Mouse (Mus musculus) CH12F3 (cell line): Measurements from ENCODE around the gene Pld2.

Experiments used
- in situ Hi-C: fragments of 300-500 bp; cut with MboI; formaldehyde crosslinking; loops from 2 replicates; pipeline ENCODE4 v1.14.3; 2020; ENCODE audit warnings: low sequenced_read_pairs

Pld2 gene

GRCm38 (mm10) chr11:70539877-70540587 lies at the start of gene Pld2:
Pld2 (plus strand) TSS chr11:70540064.
- in situ Hi-C loops: no loop called here

- in situ Hi-C loops: loop anchor here (5.0 kb wide), 1 partner anchor 38 kb away; no protein-coding TSS in a partner anchor
Observed at GRCm38 (mm10) chr11:70499566-70500475, 40.0 kb upstream of the Pld2 start.

- in situ Hi-C loops: loop anchor here (5.0 kb wide), 1 partner anchor 38 kb away; no protein-coding TSS in a partner anchor
Observed at GRCm38 (mm10) chr11:70500476-70500812, 39.4 kb upstream of the Pld2 start.

GRCm38 (mm10) chr11:70502018-70502417 lies 37.8 kb upstream of the Pld2 start:
- in situ Hi-C loops: loop anchor here (5.0 kb wide), 1 partner anchor 40 kb away; no protein-coding TSS in a partner anchor

GRCm38 (mm10) chr11:70504970-70505369 lies 34.9 kb upstream of the Pld2 start, which contains the start of gene Tm4sf5:
Tm4sf5 (plus strand) TSS chr11:70505244.
- in situ Hi-C loops: loop anchor here (5.0 kb wide), 2 partner anchors 43 to 73 kb away; partner anchors contain the start of gene Arrb2

GRCm38 (mm10) chr11:70506385-70506784 lies 33.5 kb upstream of the Pld2 start:
- in situ Hi-C loops: loop anchor here (5.0 kb wide), 1 partner anchor 74 kb away; the partner anchor contains the start of gene Arrb2

- in situ Hi-C loops: loop anchor here (5.0 kb wide), 1 partner anchor 75 kb away; the partner anchor contains the start of gene Arrb2
Observed at GRCm38 (mm10) chr11:70506962-70507515, 32.8 kb upstream of the Pld2 start.

GRCm38 (mm10) chr11:70509753-70510564 lies 29.9 kb upstream of the Pld2 start:
- in situ Hi-C loops: loop anchor here (5.0 kb wide), 1 partner anchor 78 kb away; the partner anchor contains the start of gene Arrb2

- in situ Hi-C loops: no loop called here
Observed at GRCm38 (mm10) chr11:70511242-70511641, 28.6 kb upstream of the Pld2 start.

- in situ Hi-C loops: no loop called here
Observed at GRCm38 (mm10) chr11:70511825-70512224, 28.0 kb upstream of the Pld2 start.

GRCm38 (mm10) chr11:70512709-70513342 lies 27.0 kb upstream of the Pld2 start:
- in situ Hi-C loops: no loop called here

- in situ Hi-C loops: no loop called here
Observed at GRCm38 (mm10) chr11:70513520-70513919, 26.3 kb upstream of the Pld2 start.

- in situ Hi-C loops: no loop called here
Observed at GRCm38 (mm10) chr11:70514288-70514687, 25.6 kb upstream of the Pld2 start, which contains the start of gene Vmo1. Vmo1 (minus strand) TSS chr11:70514616.

GRCm38 (mm10) chr11:70516352-70516751 lies 23.5 kb upstream of the Pld2 start:
- in situ Hi-C loops: loop anchor here (5.0 kb wide), 1 partner anchor 91 kb away; no protein-coding TSS in a partner anchor

- in situ Hi-C loops: loop anchor here (5.0 kb wide), 1 partner anchor 89 kb away; no protein-coding TSS in a partner anchor
Observed at GRCm38 (mm10) chr11:70518436-70518835, 21.4 kb upstream of the Pld2 start.

GRCm38 (mm10) chr11:70518923-70519322 lies 20.9 kb upstream of the Pld2 start, which contains the start of gene Gltpd2:
Gltpd2 (plus strand) TSS chr11:70519196.
- in situ Hi-C loops: loop anchor here (5.0 kb wide), 1 partner anchor 88 kb away; no protein-coding TSS in a partner anchor

GRCm38 (mm10) chr11:70520178-70520769 lies 19.6 kb upstream of the Pld2 start:
- in situ Hi-C loops: loop anchor here (10.0 kb wide), 1 partner anchor 235 kb away; no protein-coding TSS in a partner anchor

GRCm38 (mm10) chr11:70523306-70523989 lies 16.4 kb upstream of the Pld2 start:
- in situ Hi-C loops: loop anchor here (10.0 kb wide), 1 partner anchor 231 kb away; no protein-coding TSS in a partner anchor
